Mouse (Mus musculus): Measurements from ENCODE around the gene Tmem126a. TPM values are rescaled to one million over a fixed set of nuclear protein-coding genes. Genes with fewer than 3 reads are reported as not detected.

Gene Tmem126a
- 28.8 and 45.0 TPM in 2 replicates for polyA plus RNA-seq (2012; rRNA removed)

- no peak for DNase-seq (ENCODE audit: low read depth)
Observed at GRCm38 (mm10) chr7:90456845-90457468, at the start of gene Tmem126a. TSS of gene Tmem126a (minus strand) at chr7:90457229.

GRCm38 (mm10) chr7:90482607-90483006 is 25.6 kb upstream of the Tmem126a start:
- DNase-seq (ENCODE audit: low read depth): no peak

GRCm38 (mm10) chr7:90476313-90477245 is 19.6 kb upstream of the Tmem126a start, which contains the start of gene Dlg2:
TSS of gene Dlg2 (plus strand) at chr7:90476672.
- no peak for DNase-seq (ENCODE audit: low read depth)

- DNase-seq (ENCODE audit: low read depth): peak; percentile 82
Observed at GRCm38 (mm10) chr7:90475793-90476312, 18.8 kb upstream of the Tmem126a start, which contains the start of gene Tmem126b. TSS of gene Tmem126b (minus strand) at chr7:90476001.

GRCm38 (mm10) chr7:90473511-90473910 is 16.5 kb upstream of the Tmem126a start:
- no peak for DNase-seq (ENCODE audit: low read depth)

- no peak for DNase-seq (ENCODE audit: low read depth)
Observed at GRCm38 (mm10) chr7:90461441-90461840, 4.4 kb upstream of the Tmem126a start.

- no peak for DNase-seq (ENCODE audit: low read depth)
Observed at GRCm38 (mm10) chr7:90460930-90461329, 3.9 kb upstream of the Tmem126a start.

- no peak for DNase-seq (ENCODE audit: low read depth)
Observed at GRCm38 (mm10) chr7:90460330-90460729, 3.3 kb upstream of the Tmem126a start.

GRCm38 (mm10) chr7:90457517-90457916 is 488 bp upstream of the Tmem126a start:
- no peak for DNase-seq (ENCODE audit: low read depth)

- DNase-seq (ENCODE audit: low read depth): no peak
Observed at GRCm38 (mm10) chr7:90456149-90456844, 732 bp downstream of the Tmem126a start.

GRCm38 (mm10) chr7:90444206-90444605 is 12.8 kb downstream of the Tmem126a start:
- DNase-seq (ENCODE audit: low read depth): no peak

- DNase-seq (ENCODE audit: low read depth): no peak
Observed at GRCm38 (mm10) chr7:90443101-90444091, 13.6 kb downstream of the Tmem126a start.

GRCm38 (mm10) chr7:90442518-90443080 is 14.4 kb downstream of the Tmem126a start, which contains the start of gene Crebzf:
TSS of gene Crebzf (plus strand) at chr7:90442729.
- peak; percentile 79 for DNase-seq (ENCODE audit: low read depth)

- DNase-seq (ENCODE audit: low read depth): no peak
Observed at GRCm38 (mm10) chr7:90442070-90442469, 15.0 kb downstream of the Tmem126a start.

- DNase-seq (ENCODE audit: low read depth): no peak
Observed at GRCm38 (mm10) chr7:90440044-90440443, 17.0 kb downstream of the Tmem126a start.

- DNase-seq (ENCODE audit: low read depth): no peak
Observed at GRCm38 (mm10) chr7:90432221-90432620, 24.8 kb downstream of the Tmem126a start.

- no peak for DNase-seq (ENCODE audit: low read depth)
Observed at GRCm38 (mm10) chr7:90427006-90427405, 30.0 kb downstream of the Tmem126a start.

- DNase-seq (ENCODE audit: low read depth): no peak
Observed at GRCm38 (mm10) chr7:90426020-90427001, 30.7 kb downstream of the Tmem126a start, which contains the start of gene Ccdc89. TSS of gene Ccdc89 (plus strand) at chr7:90426577.

- DNase-seq (ENCODE audit: low read depth): no peak
Observed at GRCm38 (mm10) chr7:90409934-90410333, 47.1 kb downstream of the Tmem126a start.

Data from gonadal fat pad, adult 2 months (tissue).